Mouse (Mus musculus) WW6 (cell line): ENCODE measurements at regions not wholly inside any gene's neighbourhood (a gene's known extent, or its start where the extent isn't known, plus 50 kb on each side); places are given as distances from the start of the nearest gene placed in this dataset.

Source experiments
- DNase-seq: peaks from one replicate; pipeline ENCODE4 v3.0.0-alpha.2; 2013; ENCODE audit warnings: low read depth, low spot score

DNA sequence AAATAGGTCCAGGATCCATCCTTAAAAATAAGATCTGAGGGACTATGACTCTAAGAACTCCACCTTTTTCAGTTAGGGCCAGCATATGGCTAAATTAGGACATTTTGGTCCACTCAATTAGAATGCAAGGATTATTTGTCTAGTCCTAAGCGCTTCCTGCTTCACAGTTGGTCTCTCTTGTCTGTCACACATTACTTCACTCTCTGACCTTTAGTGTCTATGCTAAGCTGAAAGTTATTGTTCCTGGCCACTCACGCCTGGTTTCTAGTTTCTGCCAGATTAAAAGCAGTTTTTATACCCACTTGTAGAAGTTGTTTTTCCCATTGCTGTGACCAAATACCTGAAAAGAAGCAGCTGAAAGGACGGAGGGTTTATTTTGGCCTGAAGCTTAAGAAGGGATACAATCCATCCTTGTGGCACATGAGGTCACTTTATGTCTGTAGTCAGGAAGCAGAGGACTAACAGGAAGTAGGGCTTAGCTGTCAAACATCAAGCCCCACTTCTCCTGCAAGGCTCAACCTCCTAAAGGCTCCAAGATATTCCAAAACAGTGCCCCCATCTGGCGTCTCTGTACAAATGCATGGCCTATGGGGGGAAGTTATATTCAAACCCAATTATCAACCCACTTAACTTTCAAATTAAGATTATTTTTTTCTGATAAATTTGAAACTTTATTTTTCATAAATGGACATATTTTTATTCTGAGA is 195.3 kb upstream of the Gm5148 start:
- no peak for DNase-seq

DNA sequence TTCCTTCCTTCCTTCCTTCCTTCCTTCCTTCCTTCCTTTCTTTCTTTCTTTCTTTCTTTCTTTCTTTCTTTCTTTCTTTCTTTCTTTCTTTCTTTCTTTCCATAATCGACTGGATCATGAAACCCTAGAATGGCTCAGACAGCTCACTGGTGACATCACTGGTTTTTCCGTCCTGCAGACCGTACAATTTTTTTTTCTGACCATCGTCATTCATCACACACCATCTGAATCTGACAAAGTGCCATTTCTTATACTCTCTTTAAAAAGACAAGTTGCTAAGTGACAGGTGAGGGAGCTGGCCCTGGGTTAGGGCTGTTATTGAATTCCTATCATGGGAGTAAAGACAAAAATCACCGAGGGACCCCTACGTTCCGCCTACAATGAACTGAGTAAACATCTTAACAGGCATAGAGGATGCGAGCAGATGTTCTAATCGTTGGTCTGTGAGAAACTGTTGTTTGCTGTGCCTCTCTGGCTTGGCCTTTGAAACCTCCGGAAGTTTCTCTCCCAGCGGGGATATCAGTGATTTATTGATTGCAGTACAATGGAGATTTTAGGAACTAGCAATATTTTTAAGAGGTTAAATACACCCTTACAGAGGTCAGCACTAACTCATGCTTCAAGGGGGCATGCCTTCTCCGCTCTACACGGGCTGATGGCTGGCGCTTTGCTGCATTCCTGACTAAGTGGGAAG is 192.6 kb upstream of the Gm5148 start:
- DNase-seq = no peak

DNA sequence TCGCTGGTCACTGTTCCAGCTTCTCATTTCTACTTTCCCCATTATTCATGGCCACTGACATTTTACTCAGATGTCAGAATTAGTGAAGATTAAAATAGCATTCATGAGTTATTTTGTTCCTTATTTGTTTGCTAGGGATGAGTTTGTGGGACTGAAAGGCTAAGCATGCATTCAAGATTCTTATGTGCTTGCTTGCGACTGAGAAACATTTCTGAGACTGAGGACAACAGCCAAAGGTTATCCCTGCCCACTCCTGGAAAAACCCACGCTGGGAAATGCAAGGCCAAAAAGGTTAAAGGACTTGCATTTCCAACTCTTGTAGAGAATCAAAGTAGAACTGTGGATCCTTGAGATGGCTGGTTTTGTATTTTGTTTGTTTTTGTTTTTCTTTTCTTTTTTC is 192.0 kb upstream of the Gm5148 start:
- no peak for DNase-seq

DNA sequence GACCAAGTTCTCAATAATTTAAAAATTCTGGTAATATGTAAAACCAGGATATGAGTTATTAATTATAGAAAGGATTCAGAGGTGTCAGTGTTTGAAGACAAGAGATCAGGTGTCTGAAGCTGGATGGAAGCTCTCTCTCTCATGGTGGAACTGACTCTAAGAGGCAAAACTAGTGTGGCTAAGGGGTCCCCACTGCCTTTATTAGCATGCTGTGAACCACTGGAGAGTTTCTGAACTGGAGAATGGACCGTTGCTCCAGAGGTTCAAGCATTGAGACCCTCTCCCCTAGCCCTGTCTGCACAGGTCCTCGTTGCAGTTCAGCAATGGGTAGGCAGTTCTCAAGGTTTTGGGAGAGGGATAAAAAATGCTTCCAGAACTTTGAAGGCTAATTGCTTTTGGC is 191.4 kb upstream of the Gm5148 start:
- no peak for DNase-seq

DNA sequence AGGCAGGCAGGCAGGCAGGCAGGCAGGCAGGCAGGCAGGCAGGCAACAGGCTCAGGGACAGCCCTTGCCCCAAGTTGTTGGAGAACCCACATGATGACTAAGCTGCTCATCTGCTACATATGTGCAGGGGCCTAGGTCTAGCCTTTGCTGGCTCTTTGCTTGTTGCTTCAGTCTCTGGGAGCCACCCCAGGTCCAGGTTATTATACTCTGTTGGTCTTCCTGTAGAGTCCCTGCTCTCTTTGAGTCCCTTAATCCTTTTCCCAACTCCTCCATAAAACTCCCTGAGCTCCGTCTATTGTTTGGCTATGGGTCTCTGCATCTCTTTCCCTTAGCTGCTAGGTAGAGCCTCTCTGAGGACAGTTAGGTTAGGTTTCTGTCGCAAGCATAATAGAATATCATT is 189.8 kb upstream of the Gm5148 start:
- no peak for DNase-seq

DNA sequence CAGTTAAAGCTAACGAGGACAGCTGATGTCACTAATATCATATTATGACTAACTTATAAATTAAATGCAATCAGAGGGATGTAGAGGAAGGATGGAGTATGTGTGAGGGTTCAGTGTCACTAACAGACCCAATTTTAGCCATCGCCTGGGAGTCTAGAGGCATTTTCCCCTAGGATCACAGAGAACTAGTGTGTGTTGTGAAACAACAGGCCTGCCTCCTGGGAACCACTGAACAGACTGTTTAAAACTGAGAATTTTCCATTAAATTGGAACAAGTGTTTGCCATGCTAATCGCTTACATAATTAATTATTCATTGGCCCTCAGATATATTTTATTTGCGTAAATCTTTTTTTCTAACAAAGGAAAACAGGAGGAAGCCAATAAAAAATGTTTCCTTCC is 185.5 kb upstream of the Gm5148 start:
- no peak for DNase-seq

DNA sequence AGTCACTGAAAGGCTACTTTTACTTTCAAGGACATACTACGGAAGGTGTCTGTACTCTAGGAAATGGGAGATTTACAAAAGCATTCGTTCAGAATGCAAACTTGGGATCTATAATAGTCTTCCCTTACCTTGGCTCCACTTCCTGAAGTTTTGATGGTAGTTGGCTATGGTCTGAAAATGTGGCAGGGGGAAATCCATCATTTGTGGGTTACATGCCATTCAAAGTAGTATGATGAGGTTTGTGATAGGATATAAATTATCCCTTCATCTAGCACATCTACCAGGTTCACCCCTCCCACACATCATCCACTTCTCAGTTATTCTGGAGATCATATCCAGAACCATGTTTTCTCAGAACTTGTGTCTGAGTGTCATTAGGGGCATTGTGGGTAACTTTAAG is 184.7 kb upstream of the Gm5148 start:
- DNase-seq = no peak

DNA sequence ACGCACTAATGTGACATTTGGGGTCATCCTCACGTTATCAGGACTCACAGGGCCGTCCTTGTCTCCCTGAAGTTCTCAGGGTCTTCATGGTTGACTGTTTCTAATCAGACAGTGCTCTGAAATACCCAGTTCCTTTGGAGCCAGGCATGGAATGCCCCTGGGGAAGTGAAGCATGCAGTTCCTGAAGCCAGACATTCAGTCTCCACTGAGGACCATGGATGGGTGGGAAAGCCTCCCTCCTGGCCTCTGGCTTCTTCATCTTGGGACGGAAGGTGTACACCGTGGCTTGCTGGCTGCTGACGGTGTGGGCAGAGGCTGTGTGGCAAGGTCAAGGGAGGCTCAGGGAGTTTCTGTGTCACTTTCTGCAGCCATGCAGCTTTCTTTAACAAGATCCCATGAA is 184.2 kb upstream of the Gm5148 start:
- DNase-seq = no peak

DNA sequence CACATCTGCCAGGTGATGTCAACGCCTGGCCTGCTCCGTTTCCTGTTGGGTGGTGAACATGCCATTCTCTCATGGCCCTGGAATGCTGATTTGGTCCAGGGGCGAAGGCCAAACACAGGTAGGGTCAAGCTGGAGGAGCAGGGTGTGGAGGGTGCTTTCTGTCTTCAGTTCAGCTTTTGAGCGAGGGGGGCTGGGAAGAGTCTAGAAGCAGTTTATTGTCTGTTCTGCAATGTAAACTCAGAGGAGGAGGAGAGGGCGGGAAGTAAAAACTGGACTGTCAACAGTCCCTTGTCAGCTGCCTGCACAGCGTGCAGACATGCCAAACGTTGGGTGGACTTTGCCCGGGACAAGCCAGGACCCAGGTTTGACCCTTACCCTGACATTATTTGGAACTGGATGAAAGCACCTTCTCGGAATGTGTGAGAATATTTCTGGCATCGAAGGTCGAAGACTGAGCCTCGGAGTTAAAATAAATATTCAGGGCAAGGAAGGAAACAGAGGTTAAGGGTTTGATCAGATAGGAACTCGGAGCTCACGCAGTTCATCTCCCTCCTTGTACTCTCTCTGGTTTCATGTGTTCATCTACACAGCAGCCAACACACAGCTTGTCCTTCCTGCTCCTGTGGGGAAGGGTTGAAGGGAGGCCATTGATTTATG is 183.3 kb upstream of the Gm5148 start:
- DNase-seq = no peak

DNA sequence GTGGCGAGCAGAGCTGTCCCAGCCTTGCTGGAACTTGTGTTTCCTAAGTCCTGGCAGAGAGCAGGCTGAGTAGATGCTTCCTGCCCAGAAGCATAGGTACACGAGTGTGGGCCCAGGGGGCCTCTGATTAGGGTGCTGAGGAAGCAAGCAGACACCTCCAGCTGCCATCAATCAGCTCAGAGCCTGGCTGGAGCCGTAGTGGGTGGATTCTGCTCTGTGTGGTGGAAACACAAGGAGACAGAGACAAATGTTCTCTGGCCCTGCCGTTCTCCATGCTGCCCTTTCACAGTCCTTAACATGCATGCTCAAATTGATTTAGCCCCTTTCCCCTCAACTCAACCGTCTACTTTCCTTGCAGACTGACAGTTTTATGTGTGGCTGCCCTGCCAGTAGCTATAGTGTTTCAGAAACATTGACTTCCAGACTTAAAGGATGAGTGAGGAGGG is 182.5 kb upstream of the Gm5148 start:
- DNase-seq = no peak

DNA sequence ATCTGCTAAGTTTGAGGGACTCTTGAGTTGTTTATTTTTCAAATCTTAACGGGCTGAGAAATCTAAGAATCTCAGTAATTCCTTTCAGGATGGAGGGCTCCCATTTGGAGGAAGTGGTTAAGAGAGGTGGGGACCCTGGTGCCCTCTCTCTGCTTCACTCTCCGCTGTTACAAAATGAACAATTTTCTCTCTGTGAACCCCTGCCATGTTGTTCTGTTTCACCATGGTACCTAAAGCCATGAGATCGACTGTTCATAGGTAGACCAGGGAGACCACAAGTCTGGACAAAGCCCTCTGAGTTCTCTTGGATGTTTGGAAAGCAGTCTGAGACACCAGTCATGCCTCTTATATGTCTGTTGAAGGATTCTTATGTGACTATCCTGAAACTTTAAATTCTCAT is 179.9 kb upstream of the Gm5148 start:
- DNase-seq = no peak

DNA sequence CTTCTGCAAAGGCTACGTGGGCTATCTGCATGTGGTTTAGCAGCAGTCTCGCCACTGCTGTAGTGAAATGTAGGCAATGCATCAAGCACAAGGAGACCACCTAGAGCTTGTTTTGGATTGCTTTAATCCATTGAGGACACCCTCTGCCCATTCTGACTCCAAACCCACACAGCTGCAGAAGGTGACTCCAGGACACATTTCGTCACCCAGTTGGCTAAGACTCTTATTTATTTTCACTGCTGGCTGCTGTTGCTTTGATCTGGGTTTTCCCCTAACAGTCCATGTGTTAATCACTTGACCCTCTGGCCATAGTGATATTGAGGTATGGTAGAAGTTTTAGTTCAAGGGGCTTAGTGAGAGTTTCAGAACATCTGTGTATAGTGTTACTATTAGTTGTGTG is 179.2 kb upstream of the Gm5148 start:
- no peak for DNase-seq

DNA sequence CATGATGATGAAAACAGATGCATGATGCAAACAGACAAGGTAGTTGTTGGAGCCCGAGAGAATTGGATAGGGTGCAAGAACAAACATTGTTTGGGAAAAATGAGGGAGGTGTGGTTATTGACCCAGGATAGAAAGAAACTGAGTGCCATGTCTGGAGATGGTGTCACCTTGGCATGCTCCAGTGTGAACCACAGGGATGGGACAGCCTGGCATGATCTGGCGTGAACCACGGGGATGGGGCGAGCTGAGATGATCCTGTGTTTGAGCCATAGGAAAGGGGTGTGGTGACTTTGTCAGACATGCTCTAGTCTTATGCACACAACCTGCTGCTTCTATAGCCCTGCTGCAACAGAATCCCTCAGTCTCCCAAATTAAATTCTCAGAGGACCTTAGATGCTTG is 178.7 kb upstream of the Gm5148 start:
- DNase-seq = no peak

DNA sequence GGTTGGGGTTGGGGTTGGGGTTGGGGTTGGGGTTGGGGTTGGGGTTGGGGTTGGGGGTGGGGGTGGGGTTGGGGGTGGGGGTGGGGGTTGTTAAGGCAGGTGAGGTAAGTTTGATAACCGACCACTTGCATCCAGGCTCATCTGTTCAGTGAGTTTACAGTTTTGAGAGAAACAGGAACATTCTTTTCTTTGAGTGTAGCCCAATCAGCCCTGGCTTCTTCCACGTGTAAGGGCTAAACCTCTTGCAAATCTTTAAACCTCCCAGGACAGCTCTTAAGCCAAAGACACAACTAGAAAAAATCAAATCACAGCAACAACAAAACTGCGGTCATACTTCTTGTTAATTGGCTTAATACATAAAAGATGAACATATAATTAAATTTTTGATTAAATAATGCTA is 173.1 kb upstream of the Gm5148 start:
- no peak for DNase-seq

DNA sequence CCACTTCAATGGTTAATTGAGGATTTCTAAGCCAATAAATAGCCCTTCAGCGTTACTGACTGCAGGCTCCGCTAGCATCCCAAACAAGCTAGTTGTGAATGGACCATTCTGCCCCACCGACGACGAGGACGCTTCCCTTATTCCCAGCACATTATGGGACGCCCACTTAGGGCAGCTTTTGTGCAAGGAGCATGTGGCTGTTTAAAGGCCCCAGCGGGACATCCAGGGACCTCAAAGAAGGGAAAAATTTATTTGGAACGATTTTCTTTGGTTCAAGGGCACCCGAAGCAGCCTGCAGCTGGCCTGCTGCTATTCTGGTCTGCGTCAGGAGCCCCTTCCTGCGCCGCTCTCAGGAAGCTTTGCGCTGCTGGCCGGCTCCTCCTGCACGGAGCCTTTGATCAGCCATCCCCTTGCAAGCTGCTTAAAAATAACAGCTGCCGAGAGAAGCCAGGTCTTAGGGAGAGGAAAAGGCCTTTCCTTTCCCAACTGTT is 172.6 kb upstream of the Gm5148 start:
- no peak for DNase-seq

DNA sequence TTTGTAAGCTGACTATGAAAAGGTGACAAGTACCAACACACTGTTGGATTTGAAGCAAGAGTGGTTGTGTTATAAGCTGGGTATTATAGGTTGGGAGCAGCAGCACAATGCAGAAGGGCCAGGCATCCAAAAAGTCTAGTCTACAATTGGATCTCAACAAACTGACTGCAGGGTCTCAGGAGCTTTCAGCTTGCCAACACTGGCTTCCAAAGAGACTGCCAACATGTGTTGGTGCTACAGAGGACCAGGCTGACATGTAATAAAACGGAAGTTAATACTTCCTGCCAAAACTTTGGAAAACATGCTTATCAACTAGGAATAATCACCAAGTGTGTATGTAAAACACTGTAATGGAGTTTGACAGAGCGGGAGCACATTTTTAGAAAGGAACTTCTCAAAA is 170.3 kb upstream of the Gm5148 start:
- no peak for DNase-seq

DNA sequence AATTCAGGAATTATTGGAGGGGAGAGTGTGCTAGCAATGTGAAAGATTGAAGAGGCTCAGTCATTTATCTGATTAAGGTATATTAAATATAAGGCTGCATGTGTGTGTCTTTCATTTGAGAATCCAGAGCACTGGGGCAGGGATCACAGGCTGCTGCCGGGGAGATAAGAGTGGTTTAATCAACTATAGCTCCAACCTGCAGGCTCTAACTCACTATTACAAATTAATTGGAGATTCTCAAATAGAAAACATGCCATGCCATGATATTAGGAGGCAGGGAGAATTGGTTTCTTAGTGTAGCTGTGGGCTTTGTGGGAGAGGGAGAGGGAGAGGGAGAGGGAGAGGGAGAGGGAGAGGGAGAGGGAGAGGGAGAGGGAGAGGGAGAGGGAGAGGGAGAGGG is 165.9 kb upstream of the Gm5148 start:
- no peak for DNase-seq

DNA sequence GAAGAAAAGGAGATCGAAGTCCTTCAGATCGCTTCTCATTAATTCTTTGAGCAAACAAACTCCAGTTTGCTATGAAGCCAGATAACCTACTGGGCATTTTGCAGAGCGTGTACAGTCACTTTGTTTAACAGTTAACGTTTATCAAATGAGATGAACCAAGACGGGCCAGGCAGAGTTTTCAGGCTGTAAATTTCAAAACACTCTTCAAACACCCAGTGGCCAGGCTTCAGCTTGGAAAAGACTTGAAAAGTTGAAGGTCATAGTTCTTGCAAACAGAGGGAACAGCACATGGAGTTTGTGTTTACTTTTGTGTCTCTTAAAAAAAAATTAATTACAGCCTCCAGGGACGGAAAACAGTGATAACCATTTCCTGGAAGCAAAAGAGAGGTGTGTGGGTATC is 164.2 kb upstream of the Gm5148 start:
- DNase-seq = no peak

DNA sequence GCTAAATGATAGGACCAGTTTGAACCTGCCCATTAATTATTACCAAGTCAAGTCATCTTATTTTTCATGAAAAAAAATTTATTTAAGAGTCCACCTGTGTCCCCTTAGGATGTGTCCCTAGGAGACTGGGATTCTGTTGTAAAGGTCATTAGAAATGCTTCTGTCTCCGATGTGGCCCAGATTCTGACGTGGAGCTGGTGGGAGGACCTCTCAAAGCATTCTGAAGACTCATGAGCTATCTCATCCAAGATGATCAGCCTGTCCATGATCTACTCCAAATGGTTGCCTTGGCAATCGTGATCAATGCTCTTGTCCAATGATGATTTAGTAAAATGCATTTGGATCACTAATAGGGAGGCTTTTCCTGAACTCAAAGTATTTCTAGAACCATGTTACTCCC is 163.4 kb upstream of the Gm5148 start:
- DNase-seq = no peak

DNA sequence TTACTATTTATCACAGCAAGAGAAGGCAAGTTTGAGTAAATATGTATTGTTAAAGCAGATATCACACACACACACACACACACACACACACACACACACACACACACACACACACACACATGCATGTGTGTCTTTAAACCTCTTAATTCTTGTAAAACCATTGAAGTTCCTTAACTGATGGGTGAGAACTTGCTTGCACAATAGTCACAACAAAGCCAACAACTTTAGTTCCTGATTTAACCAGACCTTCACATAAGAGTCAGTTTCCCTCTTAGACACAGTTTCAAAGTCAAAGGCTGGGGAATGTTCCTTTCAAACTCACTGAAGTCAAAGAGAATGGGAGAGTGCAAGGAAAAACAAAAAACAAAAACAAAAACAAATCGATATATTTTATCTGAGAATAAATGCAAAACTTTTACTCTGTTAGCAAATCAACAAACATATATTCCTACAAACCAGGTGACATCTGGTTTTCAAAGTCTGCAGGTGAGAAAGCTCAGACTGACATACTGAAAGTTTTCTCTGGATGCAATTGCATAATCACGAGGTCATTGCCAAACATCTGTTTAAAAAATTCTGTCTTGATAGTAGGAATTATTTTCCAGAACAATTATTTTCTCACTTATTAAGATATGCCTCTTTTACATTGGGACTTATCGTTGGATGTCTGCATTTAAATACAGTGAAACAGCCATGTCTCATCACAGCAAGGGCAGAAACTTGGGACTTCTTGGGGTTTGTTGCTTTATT is 162.6 kb upstream of the Gm5148 start:
- DNase-seq = no peak

DNA sequence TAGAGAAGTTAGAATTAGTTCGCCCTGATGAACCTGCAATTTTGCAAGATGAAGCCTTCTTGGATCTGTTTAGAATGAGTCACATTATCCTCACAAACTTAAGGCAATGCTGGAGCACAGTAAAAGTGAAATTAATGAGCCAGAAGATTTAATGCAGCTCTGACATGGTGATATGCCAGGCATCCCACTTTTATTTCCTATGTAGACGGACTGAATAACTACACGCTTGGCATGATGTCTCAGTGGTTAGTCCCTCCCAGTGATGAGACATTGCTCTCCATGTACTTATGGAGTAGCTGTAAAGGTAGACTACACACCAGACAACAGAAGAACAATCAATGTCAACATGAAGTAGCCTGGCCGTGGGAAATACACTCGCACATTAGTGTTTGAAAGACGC is 161.5 kb upstream of the Gm5148 start:
- no peak for DNase-seq

DNA sequence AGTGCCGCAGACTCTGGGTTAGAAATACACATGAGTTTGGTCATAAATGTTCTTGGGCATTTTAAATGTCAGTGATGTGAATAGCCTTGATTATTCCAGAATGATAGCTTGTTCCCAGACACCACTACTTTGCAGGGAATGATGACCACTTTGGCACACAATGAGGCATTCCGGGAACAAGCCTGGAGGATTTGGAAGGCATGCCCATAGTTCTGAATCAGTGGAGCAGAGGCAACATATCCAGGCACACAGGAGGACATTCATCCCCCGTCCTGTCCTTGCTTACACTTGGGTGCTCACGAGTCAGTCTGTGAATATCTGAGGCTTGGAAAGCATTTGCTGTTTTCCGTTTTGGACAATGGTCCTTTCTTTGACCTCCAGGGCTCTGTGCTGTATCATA is 158.1 kb upstream of the Gm5148 start:
- DNase-seq = no peak
